In the genomic region with DNA sequence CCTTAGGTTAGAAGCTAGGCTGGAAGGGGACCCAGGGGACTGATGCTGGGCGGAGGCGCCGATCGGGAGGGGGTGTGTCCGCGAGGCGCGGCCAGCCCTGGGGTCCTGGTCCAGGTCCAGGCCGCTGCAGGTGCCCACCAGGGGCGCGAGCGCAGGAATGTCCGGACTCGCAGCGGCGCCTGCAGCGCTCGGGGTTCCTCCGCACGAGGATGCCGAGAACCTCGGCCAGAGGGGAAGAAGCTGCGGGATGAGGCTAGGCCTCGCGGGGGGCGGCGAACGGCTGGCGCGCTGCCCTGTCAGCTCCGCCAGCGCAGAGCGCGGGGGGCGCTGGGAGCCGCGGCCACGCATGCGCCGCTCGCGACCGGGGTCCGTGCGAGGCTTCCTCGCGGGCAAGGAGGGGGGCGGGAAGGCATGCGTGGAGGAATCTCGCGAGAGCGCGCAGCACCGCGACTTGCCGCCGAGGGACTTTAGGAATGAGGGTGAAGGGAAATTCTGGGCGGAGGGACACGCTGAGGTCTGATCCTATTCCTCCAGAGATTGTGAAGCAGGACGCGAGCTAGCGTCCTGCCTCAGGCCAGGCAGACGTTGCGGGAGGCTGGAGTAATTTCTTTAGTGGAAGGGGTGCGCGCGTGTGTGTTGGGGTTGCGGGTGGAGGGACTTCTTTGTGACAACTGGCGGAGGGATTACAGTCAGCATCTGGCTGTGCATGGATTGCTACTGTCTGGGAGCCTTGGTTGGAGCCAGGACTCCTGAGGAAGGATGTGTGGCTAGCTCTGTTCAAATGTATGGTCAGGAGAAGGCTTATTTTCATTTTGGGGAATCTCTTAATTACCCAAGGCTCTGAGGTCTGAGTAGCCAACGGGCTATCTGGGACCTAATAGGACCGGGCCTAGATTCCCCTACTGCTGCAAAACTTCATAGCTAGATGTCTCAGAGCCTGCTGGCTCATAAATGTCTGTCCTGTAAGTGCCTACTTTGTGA, we compare ENCODE assay signal across 8 mouse cellular contexts. TPM values are rescaled to one million over a fixed set of nuclear protein-coding genes. Genes with fewer than 3 reads are reported as not detected.
DNase-seq lines count a peak whose midpoint lies in the region; ATAC-seq lines count a peak whose summit lies in the region.

Gene Zkscan2, minus strand, starts transcription at position 211 of the 981 bp plus-strand sequence.

- 1% methylated on average over 64 of the region's 71 CpGs for WGBS in hindbrain, embryonic 13.5 days
- 2% methylated on average over 67 of the region's 71 CpGs for WGBS in lung, embryonic 15.5 days

- ATAC-seq in hindbrain, embryonic 13.5 days (ENCODE audit: low FRiP score): peak; percentile 96
- ATAC-seq in lung, embryonic 15.5 days (ENCODE audit: borderline replicate concordance, extremely low read depth, low FRiP score, low TSS enrichment): peak; percentile 94

- H3K4me3 ChIP-seq in hindbrain, embryonic 13.5 days: peak within 1 kb of the TSS; percentile 77
- peak within 1 kb of the TSS; percentile 55 for H3K4me3 ChIP-seq in lung, embryonic 15.5 days

- H3K4me1 ChIP-seq in hindbrain, embryonic 13.5 days (replicated peaks): peaks cover 40% of the 10 kb centered on the region
- peaks cover 16% of the 10 kb centered on the region for H3K4me1 ChIP-seq in lung, embryonic 15.5 days

- peak within 1 kb of the TSS; percentile 91 for H3K9ac ChIP-seq in hindbrain, embryonic 13.5 days
- peak within 1 kb of the TSS; percentile 47 for H3K9ac ChIP-seq in lung, embryonic 15.5 days

- peaks cover 26% of the 10 kb centered on the region for H3K36me3 ChIP-seq in hindbrain, embryonic 13.5 days
- H3K36me3 ChIP-seq in lung, embryonic 15.5 days: no peaks in the 10 kb centered on the region

- H3K27me3 ChIP-seq in hindbrain, embryonic 13.5 days: no peaks in the 10 kb centered on the region
- no peaks in the 10 kb centered on the region for H3K27me3 ChIP-seq in lung, embryonic 15.5 days

- H3K9me3 ChIP-seq in hindbrain, embryonic 13.5 days: no peaks in the 10 kb centered on the region
- H3K9me3 ChIP-seq in lung, embryonic 15.5 days: no peaks in the 10 kb centered on the region

- H3K27ac ChIP-seq in hindbrain, embryonic 13.5 days: peak within 1 kb of the TSS; percentile 98
- H3K27ac ChIP-seq in lung, embryonic 15.5 days: no peak within 1 kb of the TSS

- peak; percentile 85 to 92 for DNase-seq in adrenal gland, adult (ENCODE audit: inconsistent age in 2 of 2, low spot score in 1 of 2)
- DNase-seq in cerebellum, postnatal 4 days (ENCODE audit: low spot score in 2 of 2): peak; percentile 85 to 92
- peak; percentile 84 to 92 for DNase-seq in frontal cortex, postnatal 36 days (ENCODE audit: low spot score in 2 of 2)
- peak; percentile 92 to 94 for DNase-seq in layer of hippocampus, postnatal 14 days (ENCODE audit: low spot score in 2 of 2)
- peak; percentile 93 for DNase-seq in retina, embryonic 14.5 days (ENCODE audit: low spot score)
- peak; percentile 75 for DNase-seq in yolk sac, embryonic 10.5 days (ENCODE audit: low spot score)

- H3K4me2 ChIP-seq in hindbrain, embryonic 13.5 days: peak within 1 kb of the TSS; percentile 90
- peak within 1 kb of the TSS; percentile 95 for H3K4me2 ChIP-seq in lung, embryonic 15.5 days

RNA-seq across cellular contexts. Expression of gene Zkscan2, which starts in this region (rescaled TPM):
- polyA plus RNA-seq in hindbrain, embryonic 13.5 days (2015; fragmentation: Nextera tagmentation; extraction: Ambion mirVana): 12.2 and 13.6 TPM in 2 replicates
- 10 to 100 TPM; 16.0 to 22.8 TPM for total RNA-seq in layer of hippocampus, postnatal 14 days (2021)
- polyA plus RNA-seq in lung, embryonic 15.5 days (2015; fragmentation: Nextera tagmentation; extraction: Ambion mirVana): 2.2 and 2.5 TPM in 2 replicates
